Mouse (Mus musculus) layer of hippocampus, postnatal 25 days (tissue): ENCODE results near the gene Esp34. TPM values are rescaled to one million over a fixed set of nuclear protein-coding genes. Genes with fewer than 3 reads are reported as not detected.

Source experiments
- DNase-seq, 2 experiments: peaks; one replicate each; pipeline ENCODE4 v3.0.0; 2022; ENCODE audit warnings: mixed read lengths in 2 of 2, low spot score in 1 of 2; ENCODE audit errors: extremely low spot score in 1 of 2
- total RNA-seq, 2 experiments: library from RNA; stranded (reverse); gene quantifications; 2 replicates each; pipeline ENCODE4 v1.2.3; 2021

Esp34 gene
- total RNA-seq = not detected

GRCm38 (mm10) chr17:38553892-38554291 lies at the start of gene Esp34:
Esp34 (plus strand) TSS chr17:38554192.
- no peak for DNase-seq

DNA sequence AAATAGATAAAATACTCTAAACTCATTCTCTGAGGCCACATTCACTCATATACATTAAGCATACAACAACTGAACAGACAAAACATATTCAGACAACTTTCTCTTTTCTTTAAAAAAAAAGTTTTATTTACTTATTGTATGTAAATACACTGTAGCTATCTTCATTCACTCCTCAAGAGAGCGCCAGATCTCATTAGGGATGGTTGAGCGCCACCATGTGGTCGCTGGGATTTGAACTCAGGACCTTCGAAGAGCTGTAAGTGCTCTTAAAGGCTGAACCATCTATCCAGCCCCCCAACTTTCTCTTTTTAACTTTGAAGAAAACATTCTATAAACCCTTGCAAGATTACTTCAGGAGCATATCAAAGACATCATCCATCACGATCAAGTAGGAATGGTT lies 8.5 kb downstream of the Esp34 start:
- DNase-seq = no peak

Other genes with a start within 250 kb of the Esp34 start
- gene Olfr137, start 246.6 kb upstream of the Esp34 start, total RNA-seq = not detected
- gene Olfr136, start 224.4 kb upstream of the Esp34 start, total RNA-seq = not detected
- not detected for gene Esp36, start 134.0 kb upstream of the Esp34 start, total RNA-seq
- not detected for gene Esp31, start 85.3 kb downstream of the Esp34 start, total RNA-seq